Mouse (Mus musculus) lung, adult 18-20 months (tissue): ENCODE data around the gene Abr.
A peak's percentile ranks its signal among the peaks of the same experiment; 100 is the strongest.

Experiments used
- DNase-seq, 2 experiments: peaks; one replicate each; pipeline ENCODE4 v3.0.0; 2022; ENCODE audit warnings: mixed read lengths in 2 of 2

Gene Abr

GRCm38 (mm10) chr11:76566081-76566480 lies 56.0 kb downstream of the Abr start:
- no peak for DNase-seq

GRCm38 (mm10) chr11:76562584-76562983 lies 59.5 kb downstream of the Abr start:
- DNase-seq: no peak

- no peak for DNase-seq
Measured at GRCm38 (mm10) chr11:76562165-76562564, 59.9 kb downstream of the Abr start.

GRCm38 (mm10) chr11:76557837-76558236 lies 64.3 kb downstream of the Abr start:
- DNase-seq: no peak

GRCm38 (mm10) chr11:76548153-76548721 lies 73.9 kb downstream of the Abr start:
- no peak for DNase-seq

- no peak for DNase-seq
Measured at GRCm38 (mm10) chr11:76547420-76547819, 74.7 kb downstream of the Abr start.

GRCm38 (mm10) chr11:76546431-76546830 lies 75.7 kb downstream of the Abr start:
- no peak for DNase-seq

- no peak for DNase-seq
Measured at GRCm38 (mm10) chr11:76543300-76543699, 78.8 kb downstream of the Abr start.

- DNase-seq: peak; percentile 46 to 60
Measured at GRCm38 (mm10) chr11:76540973-76541372, 81.1 kb downstream of the Abr start.

GRCm38 (mm10) chr11:76537401-76537800 lies 84.7 kb downstream of the Abr start:
- no peak for DNase-seq

GRCm38 (mm10) chr11:76536576-76537354 lies 85.3 kb downstream of the Abr start:
- peak in 1 of 2 experiments; percentile 18 for DNase-seq

- no peak for DNase-seq
Measured at GRCm38 (mm10) chr11:76532001-76532400, 90.1 kb downstream of the Abr start.

- DNase-seq: no peak
Measured at GRCm38 (mm10) chr11:76530966-76531678, 91.0 kb downstream of the Abr start.

- no peak for DNase-seq
Measured at GRCm38 (mm10) chr11:76530168-76530935, 91.8 kb downstream of the Abr start.

- peak in 1 of 2 experiments; percentile 21 for DNase-seq
Measured at GRCm38 (mm10) chr11:76529352-76530141, 92.6 kb downstream of the Abr start.

- DNase-seq: no peak
Measured at GRCm38 (mm10) chr11:76525646-76526351, 96.3 kb downstream of the Abr start.

GRCm38 (mm10) chr11:76524947-76525346 lies 97.2 kb downstream of the Abr start:
- peak; percentile 61 to 67 for DNase-seq

GRCm38 (mm10) chr11:76523356-76523755 lies 98.8 kb downstream of the Abr start:
- no peak for DNase-seq

GRCm38 (mm10) chr11:76520889-76521288 lies 101.2 kb downstream of the Abr start:
- DNase-seq: no peak

- DNase-seq: no peak
Measured at GRCm38 (mm10) chr11:76518613-76519012, 103.5 kb downstream of the Abr start.

GRCm38 (mm10) chr11:76518125-76518524 lies 104.0 kb downstream of the Abr start:
- DNase-seq: no peak

- DNase-seq: no peak
Measured at GRCm38 (mm10) chr11:76516951-76517350, 105.2 kb downstream of the Abr start.
